Mouse (Mus musculus) embryonic facial prominence, embryonic 11.5 days (tissue): ENCODE measurements at regions not wholly inside any gene's neighbourhood (a gene's known extent, or its start where the extent isn't known, plus 50 kb on each side); places are given as distances from the start of the nearest gene placed in this dataset.

Experiments
- ATAC-seq: fragments of 200-750 bp; cut with Nextera tagmentation; replicated peaks from 2 replicates; pipeline ENCODE4 v1.8.0; 2017; ENCODE audit warnings: low read depth; ENCODE audit not compliant: insufficient number of reproducible peaks, low FRiP score, low TSS enrichment
- DNase-seq: peaks from one replicate; pipeline ENCODE4 v3.0.0-alpha.2; 2015; ENCODE audit warnings: low spot score
- H3K27ac ChIP-seq: fragments of 300-500 bp; sonication (generic); replicated peaks from 2 replicates; pipeline ENCODE4 v1.5.1; 2014; ENCODE audit warnings: mild to moderate bottlenecking, low read depth, low read length, control low read depth
- H3K27me3 ChIP-seq: fragments of 300-500 bp; sonication (generic); 2 replicates; pipeline ENCODE4 v1.6.1; 2014; ENCODE audit warnings: mild to moderate bottlenecking, low read length, moderate library complexity, mixed read lengths; ENCODE audit not compliant: control insufficient read depth, insufficient read depth
- H3K36me3 ChIP-seq: fragments of 300-500 bp; sonication (generic); replicated peaks from 2 replicates; pipeline ENCODE4 v1.6.1; 2014; ENCODE audit warnings: low read depth, mild to moderate bottlenecking, low read length, moderate library complexity, mixed read lengths; ENCODE audit not compliant: control insufficient read depth, insufficient read depth
- H3K4me1 ChIP-seq: fragments of 300-500 bp; sonication (generic); 2 replicates; pipeline ENCODE4 v1.6.1; 2014; ENCODE audit warnings: low read length, mixed read lengths; ENCODE audit not compliant: control insufficient read depth, insufficient read depth
- H3K4me2 ChIP-seq: fragments of 300-500 bp; sonication (generic); 2 replicates; pipeline ENCODE4 v1.6.1; 2014; ENCODE audit warnings: low read depth, mild to moderate bottlenecking, control low read depth, low read length, moderate library complexity
- H3K4me3 ChIP-seq: fragments of 300-500 bp; sonication (generic); 2 replicates; pipeline ENCODE4 v1.5.1; 2014; ENCODE audit warnings: low read depth, low read length, control low read depth
- H3K9ac ChIP-seq: fragments of 300-500 bp; sonication (generic); replicated peaks from 2 replicates; pipeline ENCODE4 v1.6.1; 2014; ENCODE audit warnings: mild to moderate bottlenecking, control low read depth, low read length
- H3K9me3 ChIP-seq: fragments of 300-500 bp; sonication (generic); replicated peaks from 2 replicates; pipeline ENCODE4 v1.6.1; 2016; ENCODE audit warnings: mild to moderate bottlenecking, low read length, inconsistent platforms, mixed read lengths; ENCODE audit not compliant: control insufficient read depth
- WGBS: fragments of 180-500 bp; shearing (Covaris S2); extraction: QIAGEN DNeasy Blood & Tissue Kit; methylation state at CpG from one replicate; pipeline ENCODE4 v1.1.7; 2014; 5-methylcytosine and 5-hydroxymethylcytosine counted together

- no peaks in the 10 kb centered on the region for H3K9me3 ChIP-seq
- no peak overlapping the region for H3K4me3 ChIP-seq
- no peak overlapping the region for H3K4me2 ChIP-seq
- no peaks in the 10 kb centered on the region for H3K36me3 ChIP-seq
- ATAC-seq (no peak), DNase-seq (no peak)
- no peaks in the 10 kb centered on the region for H3K27me3 ChIP-seq
- H3K27ac ChIP-seq: no peak overlapping the region
- H3K4me1 ChIP-seq: no peaks in the 10 kb centered on the region
- no peak overlapping the region for H3K9ac ChIP-seq
- WGBS: 75% methylated on average over 3 of the region's 3 CpGs
These were observed 122.9 kb upstream of the 1700012A03Rik start for GRCm38 (mm10) chr6:31927181-31927580.

- H3K4me2 ChIP-seq: no peak overlapping the region
- no peak for DNase-seq
- no peak for ATAC-seq
- H3K9ac ChIP-seq: no peak overlapping the region
- no peak overlapping the region for H3K27ac ChIP-seq
- 76% methylated on average over 2 of the region's 2 CpGs for WGBS
- no peaks in the 10 kb centered on the region for H3K4me1 ChIP-seq
- H3K27me3 ChIP-seq: no peaks in the 10 kb centered on the region
- no peaks in the 10 kb centered on the region for H3K36me3 ChIP-seq
- H3K4me3 ChIP-seq: no peak overlapping the region
- no peaks in the 10 kb centered on the region for H3K9me3 ChIP-seq
These were observed 125.4 kb upstream of the 1700012A03Rik start for GRCm38 (mm10) chr6:31924669-31925046.

GRCm38 (mm10) chr6:31923951-31924668 lies 125.9 kb upstream of the 1700012A03Rik start:
- Histone ChIP-seq H3K27me3 (no peaks in the 10 kb centered on the region), H3K4me1 (no peaks in the 10 kb centered on the region), H3K36me3 (no peaks in the 10 kb centered on the region), H3K4me3 (no peak overlapping the region), H3K27ac (no peak overlapping the region), H3K9me3 (no peaks in the 10 kb centered on the region), H3K4me2 (no peak overlapping the region), H3K9ac (no peak overlapping the region)
- ATAC-seq (no peak), DNase-seq (no peak)
- 41% methylated on average over 3 of the region's 3 CpGs for WGBS

GRCm38 (mm10) chr6:31921561-31922152 lies 128.4 kb upstream of the 1700012A03Rik start:
- Histone ChIP-seq H3K4me2 (no peak overlapping the region), H3K27ac (no peak overlapping the region), H3K4me3 (no peak overlapping the region), H3K4me1 (no peaks in the 10 kb centered on the region), H3K27me3 (no peaks in the 10 kb centered on the region), H3K36me3 (no peaks in the 10 kb centered on the region), H3K9me3 (no peaks in the 10 kb centered on the region), H3K9ac (no peak overlapping the region)
- no peak for DNase-seq
- ATAC-seq: no peak
- WGBS: 87% methylated on average over 9 of the region's 9 CpGs

GRCm38 (mm10) chr6:31917411-31918131 lies 132.5 kb upstream of the 1700012A03Rik start:
- H3K9me3 ChIP-seq: no peaks in the 10 kb centered on the region
- H3K27ac ChIP-seq: no peak overlapping the region
- WGBS: 90% methylated on average over 13 of the region's 13 CpGs
- ATAC-seq (no peak), DNase-seq (no peak)
- H3K9ac ChIP-seq: no peak overlapping the region
- H3K36me3 ChIP-seq: no peaks in the 10 kb centered on the region
- no peak overlapping the region for H3K4me2 ChIP-seq
- no peak overlapping the region for H3K4me3 ChIP-seq
- H3K4me1 ChIP-seq: no peaks in the 10 kb centered on the region
- H3K27me3 ChIP-seq: no peaks in the 10 kb centered on the region

GRCm38 (mm10) chr6:31901791-31902190 lies 148.3 kb upstream of the 1700012A03Rik start:
- Histone ChIP-seq H3K9ac (no peak overlapping the region), H3K4me3 (no peak overlapping the region), H3K36me3 (no peaks in the 10 kb centered on the region), H3K9me3 (no peaks in the 10 kb centered on the region), H3K4me2 (no peak overlapping the region), H3K4me1 (no peaks in the 10 kb centered on the region), H3K27ac (no peak overlapping the region), H3K27me3 (no peaks in the 10 kb centered on the region)
- ATAC-seq: no peak
- DNase-seq: no peak
- 82% methylated on average over 2 of the region's 2 CpGs for WGBS

- Histone ChIP-seq H3K4me1 (no peaks in the 10 kb centered on the region), H3K9me3 (no peaks in the 10 kb centered on the region), H3K27me3 (no peaks in the 10 kb centered on the region), H3K4me3 (no peak overlapping the region), H3K36me3 (no peaks in the 10 kb centered on the region), H3K27ac (no peak overlapping the region), H3K4me2 (no peak overlapping the region), H3K9ac (no peak overlapping the region)
- 59% methylated on average over 3 of the region's 3 CpGs for WGBS
- ATAC-seq: no peak
- no peak for DNase-seq
These were observed 151.0 kb upstream of the 1700012A03Rik start for GRCm38 (mm10) chr6:31899055-31899454.

- no peaks in the 10 kb centered on the region for H3K9me3 ChIP-seq
- no peaks in the 10 kb centered on the region for H3K4me1 ChIP-seq
- no peak overlapping the region for H3K4me2 ChIP-seq
- H3K36me3 ChIP-seq: no peaks in the 10 kb centered on the region
- DNase-seq: no peak
- no peak overlapping the region for H3K4me3 ChIP-seq
- no peaks in the 10 kb centered on the region for H3K27me3 ChIP-seq
- H3K9ac ChIP-seq: no peak overlapping the region
- ATAC-seq: no peak
- no peak overlapping the region for H3K27ac ChIP-seq
- 26% methylated on average over 4 of the region's 4 CpGs for WGBS
These were observed 151.4 kb upstream of the 1700012A03Rik start for GRCm38 (mm10) chr6:31898609-31899008.
